In the genomic region with DNA sequence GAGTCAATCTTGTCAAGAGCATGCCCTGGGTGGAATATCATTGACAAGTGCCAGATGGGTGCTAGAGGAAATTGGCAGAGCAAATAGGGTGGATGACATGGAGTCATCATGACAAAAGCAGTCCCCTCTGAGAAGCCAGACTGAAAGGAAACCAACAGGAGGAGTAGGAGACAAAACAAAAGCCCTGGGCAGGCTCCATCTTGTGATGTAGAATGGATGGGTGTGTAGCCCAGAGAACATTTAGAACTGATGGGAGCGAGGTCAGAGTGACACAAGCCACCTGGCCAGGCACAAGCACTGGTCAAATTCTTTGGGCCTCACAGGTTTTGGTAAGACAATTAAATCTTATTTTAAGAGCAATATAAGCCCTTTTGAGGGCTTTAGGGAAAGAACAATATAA, we compare ENCODE assay signal across 21 mouse cellular contexts.
A peak's percentile ranks its signal among the peaks of the same experiment; 100 is the strongest.
DNase-seq lines count a peak whose midpoint lies in the region; ATAC-seq and TF ChIP-seq lines count a peak whose summit lies in the region.
"Had no signal": no experiment of that assay in that cellular context is flagged by ENCODE, and none has a peak within 500 bp of the region (broad histone marks: within the 10 kb centered on the region; RNA-seq: fewer than 3 reads in every experiment).

No protein-coding gene starts in this region.

- no peaks in the 10 kb centered on the region for H3K27me3 ChIP-seq in lung, postnatal 0 days (replicated peaks; ENCODE audit: insufficient read depth, low read length)
- H3K27me3 ChIP-seq: embryonic facial prominence, embryonic 13.5 days; forebrain, embryonic 13.5 days; heart, embryonic 15.5 days; intestine, embryonic 15.5 days had no signal

- no peak overlapping the region for H3K4me3 ChIP-seq in lung, postnatal 0 days (ENCODE audit: low read depth, low read length)
- H3K4me3 ChIP-seq: embryonic facial prominence, embryonic 13.5 days; forebrain, embryonic 13.5 days; heart, embryonic 15.5 days; hindbrain, embryonic 10.5 days; intestine, embryonic 15.5 days had no signal

- no peak for TF ChIP-seq EP300 in lung, postnatal 0 days (IDR thresholded peaks at IDR 0.05)

- DNase-seq in cerebellum, postnatal 10 days, result peak; percentile 5 to 7
- no peak for DNase-seq in cerebellum, postnatal 25 days
- peak; percentile 91 for DNase-seq in heart, adult 11 months
- no peak for DNase-seq in heart, postnatal 10 days
- DNase-seq in layer of hippocampus, adult 9-11 months, result peak; percentile 9
- no peak for DNase-seq in layer of hippocampus, adult 9-10 months (ENCODE audit: low spot score)
- DNase-seq in lung, postnatal 0 days (ENCODE audit: low spot score), result peak; percentile 14
- no peak for DNase-seq in adrenal gland, postnatal 25 days
- DNase-seq: adrenal gland, postnatal 10 days; B cell, adult 2 months; cerebellum, adult 18-20 months; cerebellum, postnatal 36 days; gastrocnemius, postnatal 10 days had no signal

- no peak for TF ChIP-seq CTCF in lung, postnatal 0 days (IDR thresholded peaks at IDR 0.05)

- 36% methylated on average over 1 of the region's 1 CpGs for WGBS in lung, postnatal 0 days

- no peak overlapping the region for H3K9ac ChIP-seq in lung, postnatal 0 days (replicated peaks; ENCODE audit: low read depth)
- H3K9ac ChIP-seq: embryonic facial prominence, embryonic 13.5 days; forebrain, embryonic 13.5 days; heart, embryonic 15.5 days; hindbrain, embryonic 14.5 days; intestine, embryonic 15.5 days had no signal

- ATAC-seq in lung, postnatal 0 days, result peak; percentile 35
- ATAC-seq: CD4-positive, CD25-positive, alpha-beta regulatory T cell, adult 4 months; intestine, embryonic 15.5 days had no signal

- no peak overlapping the region for H3K27ac ChIP-seq in lung, postnatal 0 days (ENCODE audit: low read length)
- H3K27ac ChIP-seq: embryonic facial prominence, embryonic 13.5 days; forebrain, embryonic 13.5 days; heart, embryonic 15.5 days; hindbrain, embryonic 10.5 days; hindbrain, embryonic 14.5 days; intestine, embryonic 15.5 days had no signal

- H3K9me3 ChIP-seq in lung, postnatal 0 days (ENCODE audit: low read length), result no peaks in the 10 kb centered on the region
- H3K9me3 ChIP-seq: embryonic facial prominence, embryonic 13.5 days; forebrain, embryonic 13.5 days; heart, embryonic 15.5 days; hindbrain, embryonic 10.5 days; intestine, embryonic 15.5 days had no signal

- no peaks in the 10 kb centered on the region for H3K4me1 ChIP-seq in lung, postnatal 0 days (ENCODE audit: insufficient read depth, low read depth, low read length)
- H3K4me1 ChIP-seq: embryonic facial prominence, embryonic 13.5 days; forebrain, embryonic 13.5 days; heart, embryonic 15.5 days; hindbrain, embryonic 10.5 days; intestine, embryonic 15.5 days had no signal

- intact Hi-C loops in heart, postnatal 10 days (cut with DNase I), result no loop called here

- H3K4me2 ChIP-seq in lung, postnatal 0 days (replicated peaks; ENCODE audit: low read depth, low read length), result no peak overlapping the region
- H3K4me2 ChIP-seq: embryonic facial prominence, embryonic 13.5 days; forebrain, embryonic 13.5 days; heart, embryonic 15.5 days; hindbrain, embryonic 14.5 days; intestine, embryonic 15.5 days had no signal

- no peaks in the 10 kb centered on the region for H3K36me3 ChIP-seq in lung, postnatal 0 days (ENCODE audit: insufficient read depth, low read length)
- H3K36me3 ChIP-seq: embryonic facial prominence, embryonic 13.5 days; G1E; heart, embryonic 15.5 days; hindbrain, embryonic 10.5 days; intestine, embryonic 15.5 days had no signal

Comparison
In these comparisons a context has a peak if more than half of its experiments do, and no peak if none do; other contexts are left out.
1. DNase-seq: peak in cerebellum, postnatal 10 days (2 of 2), heart, adult 11 months (single experiment), layer of hippocampus, adult 9-11 months (single experiment) and lung, postnatal 0 days (single experiment); none in cerebellum, postnatal 25 days (0 of 2), heart, postnatal 10 days (0 of 2), layer of hippocampus, adult 9-10 months (single experiment) and adrenal gland, postnatal 25 days (single experiment).